Mouse (Mus musculus): ENCODE measurements at regions not wholly inside any gene's neighbourhood (a gene's known extent, or its start where the extent isn't known, plus 50 kb on each side); places are given as distances from the start of the nearest gene placed in this dataset.

- DNase-seq (ENCODE audit: low spot score in 2 of 2) = no peak
Measured at GRCm38 (mm10) chr3:149370517-149371227, 380.3 kb upstream of the Adgrl2 start.

GRCm38 (mm10) chr3:149367888-149368287 is 377.5 kb upstream of the Adgrl2 start:
- DNase-seq (ENCODE audit: low spot score in 2 of 2) = no peak

GRCm38 (mm10) chr3:149360164-149360563 is 369.8 kb upstream of the Adgrl2 start:
- no peak for DNase-seq (ENCODE audit: low spot score in 2 of 2)

- no peak for DNase-seq (ENCODE audit: low spot score in 2 of 2)
Measured at GRCm38 (mm10) chr3:149358570-149359193, 368.3 kb upstream of the Adgrl2 start.

GRCm38 (mm10) chr3:149357903-149358569 is 367.7 kb upstream of the Adgrl2 start:
- no peak for DNase-seq (ENCODE audit: low spot score in 2 of 2)

- DNase-seq (ENCODE audit: low spot score in 2 of 2) = no peak
Measured at GRCm38 (mm10) chr3:149357121-149357520, 366.8 kb upstream of the Adgrl2 start.

GRCm38 (mm10) chr3:149355362-149355761 is 365.0 kb upstream of the Adgrl2 start:
- no peak for DNase-seq (ENCODE audit: low spot score in 2 of 2)

GRCm38 (mm10) chr3:149353958-149354357 is 363.6 kb upstream of the Adgrl2 start:
- DNase-seq (ENCODE audit: low spot score in 2 of 2) = no peak

GRCm38 (mm10) chr3:149352546-149352945 is 362.2 kb upstream of the Adgrl2 start:
- DNase-seq (ENCODE audit: low spot score in 2 of 2) = no peak

GRCm38 (mm10) chr3:149349731-149350130 is 359.4 kb upstream of the Adgrl2 start:
- no peak for DNase-seq (ENCODE audit: low spot score in 2 of 2)

GRCm38 (mm10) chr3:149349211-149349697 is 358.9 kb upstream of the Adgrl2 start:
- peak; percentile 11 to 25 for DNase-seq (ENCODE audit: low spot score in 2 of 2)

- no peak for DNase-seq (ENCODE audit: low spot score in 2 of 2)
Measured at GRCm38 (mm10) chr3:149348459-149348971, 358.2 kb upstream of the Adgrl2 start.

GRCm38 (mm10) chr3:149347241-149347992 is 357.1 kb upstream of the Adgrl2 start:
- no peak for DNase-seq (ENCODE audit: low spot score in 2 of 2)

GRCm38 (mm10) chr3:149342511-149342910 is 352.2 kb upstream of the Adgrl2 start:
- DNase-seq (ENCODE audit: low spot score in 2 of 2) = no peak

- no peak for DNase-seq (ENCODE audit: low spot score in 2 of 2)
Measured at GRCm38 (mm10) chr3:149339374-149339753, 349.0 kb upstream of the Adgrl2 start.

GRCm38 (mm10) chr3:149338684-149339373 is 348.5 kb upstream of the Adgrl2 start:
- no peak for DNase-seq (ENCODE audit: low spot score in 2 of 2)

GRCm38 (mm10) chr3:149335259-149335658 is 344.9 kb upstream of the Adgrl2 start:
- no peak for DNase-seq (ENCODE audit: low spot score in 2 of 2)

GRCm38 (mm10) chr3:149333607-149334006 is 343.3 kb upstream of the Adgrl2 start:
- no peak for DNase-seq (ENCODE audit: low spot score in 2 of 2)

GRCm38 (mm10) chr3:149333131-149333530 is 342.8 kb upstream of the Adgrl2 start:
- no peak for DNase-seq (ENCODE audit: low spot score in 2 of 2)

GRCm38 (mm10) chr3:149332105-149332504 is 341.8 kb upstream of the Adgrl2 start:
- DNase-seq (ENCODE audit: low spot score in 2 of 2) = no peak
